Mouse (Mus musculus) heart, adult 2 months (tissue): Measurements from ENCODE around the gene Angptl4.

Source experiments
- CTCF ChIP-seq: fragments of 200-600 bp; IDR thresholded peaks from 2 replicates; pipeline ENCODE4 v1.8.1; 2022; ENCODE audit warnings: antibody characterized with exemption, mild to moderate bottlenecking, moderate library complexity
- EP300 ChIP-seq: fragments of 200-500 bp; IDR thresholded peaks from 2 replicates; pipeline ENCODE4 v1.6.1; 2011; ENCODE audit warnings: low read depth, low read length, control low read depth; ENCODE audit not compliant: insufficient read depth
- POLR2A ChIP-seq: fragments of 200-500 bp; IDR thresholded peaks from 2 replicates; pipeline ENCODE4 v1.6.1; 2011; ENCODE audit warnings: mild to moderate bottlenecking, low read depth, low read length, control low read depth; ENCODE audit not compliant: insufficient read depth

GRCm38 (mm10) chr17:33829561-33829960 lies 47.9 kb upstream of the Angptl4 start:
- TF ChIP-seq EP300, result no peak
- no peak for TF ChIP-seq CTCF
- no peak for TF ChIP-seq POLR2A
